Mouse (Mus musculus): ENCODE results near the gene Copz2.

GRCm38 (mm10) chr11:96839877-96840276, 9.8 kb upstream of the Copz2 start:
- TF ChIP-seq CTCF (IDR thresholded peaks at IDR 0.05; ENCODE audit: insufficient read depth, low read length) (no peak), POLR2A (IDR thresholded peaks at IDR 0.05; ENCODE audit: borderline replicate concordance, extremely low read depth, low read depth, low read length) (no peak)
